Mouse (Mus musculus) 3T3-L1 (cell line): ENCODE results near the gene Cbx6.

Source experiments
- DNase-seq: peaks from one replicate; pipeline ENCODE4 v3.0.0-alpha.2; 2015; ENCODE audit warnings: low read depth, low spot score

Cbx6 gene

DNA sequence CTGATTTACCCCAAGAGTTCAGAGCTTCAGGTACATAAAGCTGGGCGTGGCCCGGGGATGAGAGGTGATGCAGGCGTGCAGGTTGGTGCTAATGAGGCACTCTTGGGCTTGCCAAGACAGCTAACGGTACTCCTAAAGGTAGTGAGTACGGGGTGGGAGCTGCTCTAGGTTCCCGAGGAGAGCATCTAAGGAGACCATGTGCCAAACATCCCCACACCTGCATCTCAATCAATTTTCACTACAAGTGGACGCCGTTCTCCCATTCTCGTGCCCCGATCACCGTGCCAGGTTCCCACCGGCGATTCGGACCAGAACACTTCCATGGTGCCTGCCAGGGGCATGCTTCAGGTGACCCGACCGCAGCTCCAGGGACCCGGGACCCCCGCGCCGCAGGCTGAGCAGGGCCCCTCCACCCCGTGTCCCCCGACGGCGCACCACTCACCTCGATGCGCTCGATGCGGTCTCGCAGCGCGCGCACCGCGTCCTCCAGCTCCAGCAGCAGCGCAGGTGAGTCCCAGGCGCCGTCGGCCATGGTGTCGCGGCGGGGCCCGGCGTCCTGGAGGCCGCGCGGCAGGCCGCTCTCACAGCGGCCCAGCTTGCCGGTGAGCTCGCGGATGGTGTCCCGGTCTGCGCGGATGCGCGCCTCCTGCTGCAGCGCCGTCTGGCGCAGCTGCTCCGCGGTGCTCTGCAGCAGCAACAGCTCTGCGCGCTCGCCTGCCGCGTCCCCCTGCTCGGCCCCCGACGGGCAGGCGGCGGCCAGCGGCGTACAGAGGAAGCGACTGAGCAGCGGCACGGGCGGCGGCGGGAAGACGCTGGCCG, 30.7 kb downstream of the Cbx6 start:
- DNase-seq = no peak

- no peak for DNase-seq
Observed at GRCm38 (mm10) chr15:79802304-79802703, 32.2 kb downstream of the Cbx6 start.

DNA sequence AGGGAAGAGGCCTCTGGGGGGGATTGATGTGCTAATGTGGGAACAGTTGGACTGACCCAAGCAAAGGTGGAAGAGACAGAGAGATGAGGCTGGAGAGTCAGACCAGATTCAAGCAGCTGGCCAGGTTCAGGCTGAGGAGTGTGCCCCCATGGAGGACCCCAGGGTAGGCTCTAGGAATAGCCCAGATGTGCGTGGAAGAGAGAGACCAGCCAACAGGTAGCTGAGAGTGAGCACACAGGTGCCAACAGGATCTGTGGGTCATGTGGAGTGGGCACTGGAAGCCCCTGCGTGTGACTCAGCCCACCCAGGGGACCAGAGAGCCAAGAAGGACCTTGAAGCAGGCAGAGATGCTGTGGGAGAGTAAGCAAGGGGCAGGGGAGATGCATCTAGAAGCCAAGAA, 32.8 kb downstream of the Cbx6 start:
- no peak for DNase-seq

GRCm38 (mm10) chr15:79800701-79801100, 33.8 kb downstream of the Cbx6 start:
- no peak for DNase-seq

DNA sequence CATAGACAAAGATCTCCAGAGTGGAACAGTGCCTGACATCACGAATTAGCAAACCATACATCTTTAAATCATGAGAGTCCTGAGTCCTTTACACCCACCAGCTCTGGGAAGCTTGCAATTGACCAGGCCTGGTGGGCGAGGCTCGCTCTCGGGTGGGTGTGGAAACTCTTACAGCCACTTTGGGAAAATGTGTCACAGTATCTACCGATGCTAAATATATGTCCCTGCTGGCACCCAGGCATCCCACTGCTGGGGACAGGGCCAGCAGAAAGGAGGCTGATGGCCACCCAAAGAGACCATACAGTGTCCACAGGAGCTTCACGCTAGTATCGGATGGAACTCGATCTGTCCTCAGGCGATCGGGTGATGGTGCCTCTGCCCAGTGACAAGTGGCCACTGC, 35.9 kb downstream of the Cbx6 start:
- DNase-seq = no peak

- DNase-seq = no peak
Observed at GRCm38 (mm10) chr15:79797680-79798079, 36.8 kb downstream of the Cbx6 start.

DNA sequence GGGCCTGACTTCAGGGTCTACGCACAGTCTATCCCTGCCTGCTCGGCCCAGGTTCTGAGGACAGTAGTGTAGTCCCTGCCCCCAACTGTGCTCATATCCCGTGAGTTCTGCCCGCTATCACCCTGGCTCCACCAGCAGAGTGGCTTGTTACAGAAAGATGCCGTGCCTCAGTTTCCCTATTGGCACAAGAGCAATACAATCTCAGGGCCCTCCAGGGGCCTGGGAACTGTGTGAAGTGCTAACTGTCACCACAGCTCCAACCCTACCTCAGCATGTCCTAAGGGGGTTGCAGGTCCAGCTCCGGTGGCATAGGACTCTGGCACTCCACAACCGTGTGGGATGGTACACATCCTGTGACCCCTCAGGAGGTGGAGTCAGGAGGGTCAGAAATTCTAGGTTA, 37.4 kb downstream of the Cbx6 start:
- no peak for DNase-seq

DNA sequence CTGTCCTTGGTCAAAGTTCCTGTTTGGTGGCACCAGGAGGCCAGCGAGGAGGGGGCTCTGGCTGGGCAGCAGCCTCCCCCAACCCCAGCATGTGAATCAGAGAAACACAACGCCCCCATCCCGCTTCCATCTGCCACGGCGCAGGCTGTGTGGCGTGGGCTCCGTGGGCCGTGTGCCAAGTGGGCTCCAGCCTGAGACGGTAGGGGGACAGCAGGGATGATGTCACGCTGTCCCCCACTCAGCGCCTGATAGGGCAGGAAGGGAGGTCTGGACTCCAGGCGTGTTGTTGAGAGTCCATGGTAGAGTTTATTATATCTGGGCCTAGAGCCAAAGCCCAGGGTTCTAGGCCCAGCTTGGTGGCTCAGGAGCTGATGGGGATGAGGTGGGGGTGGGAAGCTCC, 38.2 kb downstream of the Cbx6 start:
- no peak for DNase-seq

DNA sequence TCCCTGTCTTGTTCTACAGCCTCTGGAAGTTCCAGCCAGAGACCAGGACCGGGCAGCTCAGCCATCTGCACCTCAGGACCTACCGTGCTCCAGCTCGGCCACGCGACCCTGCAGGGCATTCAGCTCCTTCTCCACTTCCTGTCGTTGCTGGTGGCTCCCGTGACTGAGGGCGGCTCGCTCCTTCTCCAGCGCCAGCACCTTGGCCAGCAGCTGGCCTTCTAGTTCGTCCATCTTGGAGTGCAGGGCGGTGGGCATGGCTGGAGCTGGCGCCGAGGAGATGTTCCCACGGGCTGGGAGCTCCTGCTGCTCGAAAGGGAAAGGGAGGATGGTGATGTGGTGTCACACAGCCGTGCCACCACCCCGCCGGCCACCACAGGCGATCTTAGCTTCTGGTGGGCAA, 40.3 kb downstream of the Cbx6 start:
- DNase-seq = no peak

DNA sequence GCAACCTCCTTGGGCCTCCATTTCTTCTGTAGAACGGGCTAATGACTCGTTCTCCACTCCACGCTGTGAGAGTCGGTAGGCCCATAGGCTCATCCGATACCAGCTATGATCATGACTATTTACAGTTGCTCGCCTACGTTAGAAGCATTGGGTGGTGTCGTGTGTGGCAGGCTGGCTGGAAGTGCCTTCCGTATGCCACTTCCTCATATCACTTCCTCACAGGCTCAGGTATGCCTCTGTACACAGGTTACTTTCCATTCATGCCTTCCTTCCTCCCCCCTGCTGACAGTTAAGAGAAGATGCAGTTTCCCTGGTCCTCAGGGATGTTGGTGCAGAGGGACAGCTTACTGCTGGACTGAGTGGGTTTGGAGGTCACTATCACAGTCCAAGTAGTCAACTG, 41.4 kb downstream of the Cbx6 start:
- no peak for DNase-seq

DNA sequence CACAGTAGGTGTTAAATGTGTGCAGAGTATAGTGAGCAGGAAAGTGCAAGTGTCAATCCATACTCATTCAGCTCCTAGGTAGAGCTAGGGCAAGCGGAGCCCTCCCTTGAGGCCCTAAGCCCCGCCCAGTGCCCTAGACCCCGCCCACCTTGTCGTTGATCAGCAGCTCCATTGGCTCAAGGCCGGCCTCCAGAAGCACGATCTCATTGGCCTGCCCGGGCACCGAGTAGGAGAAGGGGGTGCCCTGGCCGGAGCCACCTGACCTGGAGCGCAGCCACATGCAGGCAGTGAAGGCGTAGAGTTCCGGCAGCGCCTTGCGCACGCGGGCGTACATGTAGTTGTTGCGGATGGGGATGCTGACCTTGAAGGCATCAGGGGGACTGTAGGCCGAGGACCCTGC, 42.0 kb downstream of the Cbx6 start:
- DNase-seq = no peak

- DNase-seq = peak; percentile 67
Observed at GRCm38 (mm10) chr15:79791502-79791901, 43.0 kb downstream of the Cbx6 start.

- no peak for DNase-seq
Observed at GRCm38 (mm10) chr15:79790905-79791304, 43.6 kb downstream of the Cbx6 start.

GRCm38 (mm10) chr15:79790111-79790510, 44.4 kb downstream of the Cbx6 start:
- no peak for DNase-seq

DNA sequence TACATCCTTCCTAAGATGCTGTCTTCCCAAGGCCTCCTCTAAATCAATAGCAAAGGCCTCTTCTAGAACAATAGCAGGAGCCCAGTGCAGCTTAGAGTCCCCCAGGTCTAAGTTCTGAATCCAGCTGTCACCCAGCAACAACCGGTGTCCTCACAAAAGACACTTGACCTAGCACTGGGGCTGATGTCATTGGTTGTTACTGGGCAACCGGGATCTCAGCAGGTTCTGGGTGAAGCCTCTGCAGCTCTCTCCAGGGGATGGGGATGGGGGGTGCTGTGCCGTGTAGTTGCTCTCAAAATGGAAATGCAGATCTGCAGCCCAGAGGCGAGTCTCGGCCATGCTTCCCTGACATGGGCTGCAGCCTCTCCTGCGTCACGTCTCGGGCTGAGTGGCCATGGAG, 46.7 kb downstream of the Cbx6 start:
- DNase-seq = no peak

GRCm38 (mm10) chr15:79785056-79785455, 49.4 kb downstream of the Cbx6 start:
- DNase-seq = no peak

GRCm38 (mm10) chr15:79777749-79778148, 56.7 kb downstream of the Cbx6 start, which contains the start of gene Dnal4:
TSS of gene Dnal4 (minus strand) at chr15:79777849.
- no peak for DNase-seq

GRCm38 (mm10) chr15:79775662-79776061, 58.8 kb downstream of the Cbx6 start:
- DNase-seq = no peak

GRCm38 (mm10) chr15:79774117-79775027, 60.1 kb downstream of the Cbx6 start:
- peak; percentile 99 for DNase-seq
